Mouse (Mus musculus) kidney, embryonic 16.5 days (tissue): ENCODE results near the gene Smarca4. TPM values are rescaled to one million over a fixed set of nuclear protein-coding genes. Genes with fewer than 3 reads are reported as not detected.

Source experiments
- ATAC-seq: fragments of 200-750 bp; cut with Nextera tagmentation; 2 replicates; pipeline ENCODE4 v1.8.0; 2017; ENCODE audit warnings: moderate TSS enrichment; ENCODE audit not compliant: low FRiP score, low TSS enrichment
- H3K27ac ChIP-seq: fragments of 300-500 bp; sonication (generic); 2 replicates; pipeline ENCODE4 v1.5.1; 2014; ENCODE audit warnings: low read length
- H3K27me3 ChIP-seq: fragments of 300-500 bp; sonication (generic); 2 replicates; pipeline ENCODE4 v1.6.1; 2014; ENCODE audit warnings: low read length, control low read depth, mixed read lengths; ENCODE audit not compliant: insufficient read depth
- H3K36me3 ChIP-seq: fragments of 300-500 bp; sonication (generic); 2 replicates; pipeline ENCODE4 v1.6.1; 2014; ENCODE audit warnings: low read length, control low read depth, mixed read lengths; ENCODE audit not compliant: insufficient read depth
- H3K4me1 ChIP-seq: fragments of 300-500 bp; sonication (generic); 2 replicates; pipeline ENCODE4 v1.6.1; 2014; ENCODE audit warnings: low read length, control low read depth, mixed read lengths; ENCODE audit not compliant: insufficient read depth
- H3K4me2 ChIP-seq: fragments of 300-500 bp; sonication (generic); replicated peaks from 2 replicates; pipeline ENCODE4 v1.6.1; 2014; ENCODE audit warnings: low read depth, low read length
- H3K4me3 ChIP-seq: fragments of 300-500 bp; sonication (generic); 2 replicates; pipeline ENCODE4 v1.5.1; 2014; ENCODE audit warnings: mild to moderate bottlenecking, low read length
- H3K9ac ChIP-seq: fragments of 300-500 bp; sonication (generic); replicated peaks from 2 replicates; pipeline ENCODE4 v1.6.1; 2014; ENCODE audit warnings: low read length
- H3K9me3 ChIP-seq: fragments of 300-500 bp; sonication (generic); 2 replicates; pipeline ENCODE4 v1.6.1; 2016; ENCODE audit warnings: low read length, control low read depth
- WGBS: fragments of 180-500 bp; shearing (Covaris S2); extraction: QIAGEN DNeasy Blood & Tissue Kit; methylation state at CpG from one replicate; pipeline ENCODE4 v1.1.7; 2014; 5-methylcytosine and 5-hydroxymethylcytosine counted together
- polyA plus RNA-seq: library from polyadenylated mRNA; unstranded; fragments of >200 nt; fragmentation: Nextera tagmentation; extraction: Ambion mirVana; gene quantifications from 2 replicates; pipeline ENCODE4 v1.2.1, GENCODE M21; 2015

The Smarca4 gene
- polyA plus RNA-seq, 1 experiment from 2014 or later: 91.2 TPM

DNA sequence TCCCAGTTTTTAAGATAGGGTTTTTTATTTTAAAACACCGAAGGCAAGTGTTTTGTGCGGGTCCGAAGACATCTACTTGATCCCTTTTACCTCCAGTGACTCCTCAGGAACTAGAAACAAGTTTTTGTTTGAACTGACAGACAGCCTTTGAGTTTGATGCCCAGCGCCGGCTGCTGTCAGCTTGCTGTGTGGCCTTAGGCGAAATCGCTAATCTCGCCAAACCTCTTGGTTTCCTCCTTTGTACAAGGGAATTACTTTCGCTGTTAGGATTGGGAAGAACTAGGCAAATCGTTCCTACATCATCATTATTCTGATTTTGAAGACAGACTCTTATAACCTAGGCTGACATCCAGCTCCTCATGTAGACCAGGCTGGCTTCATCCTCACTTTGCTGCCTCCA, 1.1 kb downstream of the Smarca4 start:
- peaks cover 14% of the 10 kb centered on the region for H3K4me1 ChIP-seq
- WGBS: 5% methylated on average over 10 of the region's 10 CpGs
- H3K4me3 ChIP-seq: peak overlapping the region; percentile 90
- peak overlapping the region; percentile 98 for H3K27ac ChIP-seq
- no peak for ATAC-seq
- H3K4me2 ChIP-seq: peak overlapping the region; percentile 67
- peak overlapping the region; percentile 95 for H3K9ac ChIP-seq
- H3K27me3 ChIP-seq: no peaks in the 10 kb centered on the region
- H3K36me3 ChIP-seq: no peaks in the 10 kb centered on the region
- no peaks in the 10 kb centered on the region for H3K9me3 ChIP-seq

- 85% methylated on average over 4 of the region's 4 CpGs for WGBS
- no peaks in the 10 kb centered on the region for H3K9me3 ChIP-seq
- no peak for ATAC-seq
- H3K36me3 ChIP-seq: no peaks in the 10 kb centered on the region
- no peak overlapping the region for H3K9ac ChIP-seq
- H3K27me3 ChIP-seq: no peaks in the 10 kb centered on the region
- no peak overlapping the region for H3K4me3 ChIP-seq
- H3K4me2 ChIP-seq: no peak overlapping the region
- H3K4me1 ChIP-seq: peaks cover 15% of the 10 kb centered on the region
- no peak overlapping the region for H3K27ac ChIP-seq
Measured at GRCm38 (mm10) chr9:21620229-21620628, 4.3 kb downstream of the Smarca4 start.

- H3K27me3 ChIP-seq: no peaks in the 10 kb centered on the region
- H3K9ac ChIP-seq: no peak overlapping the region
- peaks cover 15% of the 10 kb centered on the region for H3K4me1 ChIP-seq
- ATAC-seq: no peak
- H3K4me3 ChIP-seq: no peak overlapping the region
- H3K27ac ChIP-seq: no peak overlapping the region
- no peaks in the 10 kb centered on the region for H3K9me3 ChIP-seq
- 97% methylated on average over 1 of the region's 1 CpGs for WGBS
- H3K36me3 ChIP-seq: no peaks in the 10 kb centered on the region
- H3K4me2 ChIP-seq: no peak overlapping the region
Measured at GRCm38 (mm10) chr9:21622676-21623075, 6.7 kb downstream of the Smarca4 start.

GRCm38 (mm10) chr9:21625342-21626339, 9.7 kb downstream of the Smarca4 start:
- Histone ChIP-seq H3K9ac (no peak overlapping the region), H3K4me2 (no peak overlapping the region), H3K27ac (no peak overlapping the region), H3K9me3 (no peaks in the 10 kb centered on the region), H3K27me3 (no peaks in the 10 kb centered on the region), H3K4me3 (no peak overlapping the region), H3K4me1 (0 out of 2 replicates have a peak, but pooled peaks cover 5% of the 10 kb centered on the region), H3K36me3 (no peaks in the 10 kb centered on the region)
- 83% methylated on average over 9 of the region's 10 CpGs for WGBS
- ATAC-seq: peak; percentile 39; the same call in 1 of the 2 replicates

- no peaks in the 10 kb centered on the region for H3K9me3 ChIP-seq
- no peak overlapping the region for H3K9ac ChIP-seq
- no peaks in the 10 kb centered on the region for H3K36me3 ChIP-seq
- no peak for ATAC-seq
- no peak overlapping the region for H3K4me3 ChIP-seq
- 0 out of 2 replicates have a peak, but pooled peaks cover 5% of the 10 kb centered on the region for H3K4me1 ChIP-seq
- H3K27me3 ChIP-seq: no peaks in the 10 kb centered on the region
- no peak overlapping the region for H3K4me2 ChIP-seq
- H3K27ac ChIP-seq: no peak overlapping the region
Measured at GRCm38 (mm10) chr9:21626571-21626970, 10.6 kb downstream of the Smarca4 start.

DNA sequence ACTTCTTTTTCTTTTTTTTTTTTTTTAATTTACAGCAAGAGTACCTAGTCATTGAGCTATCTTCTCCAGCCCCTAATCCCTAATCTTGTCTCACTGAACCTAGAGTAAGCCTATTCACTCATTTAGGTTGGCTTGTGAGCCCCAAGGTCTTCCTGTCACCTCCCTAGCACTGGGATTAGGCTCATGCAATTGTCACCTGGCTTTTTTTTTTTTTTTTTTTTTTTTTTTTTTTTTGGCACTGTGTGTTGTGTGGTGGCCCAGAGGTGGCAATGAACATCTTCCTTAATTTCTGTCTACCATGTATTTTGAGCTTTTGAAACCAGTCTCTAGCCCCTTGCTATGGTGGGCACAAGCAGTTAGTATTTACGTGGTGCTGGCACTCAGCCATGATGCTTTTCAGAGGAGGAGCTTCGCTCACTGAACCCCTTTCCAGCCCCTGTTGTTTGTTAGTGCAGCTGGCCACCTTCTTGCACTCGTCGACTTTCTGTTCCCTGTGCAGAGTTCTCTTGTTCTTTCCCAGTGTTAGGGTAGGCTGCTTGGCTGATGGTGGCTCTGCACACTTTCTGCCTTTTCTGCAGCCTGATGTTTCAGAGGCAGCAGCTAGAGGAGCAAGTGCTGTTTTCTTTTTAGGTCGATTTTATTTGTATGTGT, 11.3 kb downstream of the Smarca4 start:
- WGBS: 61% methylated on average over 5 of the region's 5 CpGs
- no peak overlapping the region for H3K27ac ChIP-seq
- H3K4me1 ChIP-seq: 0 out of 2 replicates have a peak, but pooled peaks cover 5% of the 10 kb centered on the region

GRCm38 (mm10) chr9:21630673-21631072, 14.7 kb downstream of the Smarca4 start:
- H3K9ac ChIP-seq: no peak overlapping the region
- 65% methylated on average over 3 of the region's 3 CpGs for WGBS
- no peaks in the 10 kb centered on the region for H3K4me1 ChIP-seq
- H3K4me2 ChIP-seq: no peak overlapping the region
- no peak for ATAC-seq
- no peak overlapping the region for H3K27ac ChIP-seq
- H3K36me3 ChIP-seq: peaks cover 28% of the 10 kb centered on the region
- H3K9me3 ChIP-seq: no peaks in the 10 kb centered on the region
- H3K27me3 ChIP-seq: no peaks in the 10 kb centered on the region
- H3K4me3 ChIP-seq: no peak overlapping the region

More for the DNA sequence above, 11.3 kb downstream of the Smarca4 start:
- H3K4me2 ChIP-seq: no peak overlapping the region
- H3K36me3 ChIP-seq: no peaks in the 10 kb centered on the region
- ATAC-seq: no peak
- H3K9me3 ChIP-seq: no peaks in the 10 kb centered on the region
- H3K27me3 ChIP-seq: no peaks in the 10 kb centered on the region
- H3K9ac ChIP-seq: no peak overlapping the region
- no peak overlapping the region for H3K4me3 ChIP-seq

DNA sequence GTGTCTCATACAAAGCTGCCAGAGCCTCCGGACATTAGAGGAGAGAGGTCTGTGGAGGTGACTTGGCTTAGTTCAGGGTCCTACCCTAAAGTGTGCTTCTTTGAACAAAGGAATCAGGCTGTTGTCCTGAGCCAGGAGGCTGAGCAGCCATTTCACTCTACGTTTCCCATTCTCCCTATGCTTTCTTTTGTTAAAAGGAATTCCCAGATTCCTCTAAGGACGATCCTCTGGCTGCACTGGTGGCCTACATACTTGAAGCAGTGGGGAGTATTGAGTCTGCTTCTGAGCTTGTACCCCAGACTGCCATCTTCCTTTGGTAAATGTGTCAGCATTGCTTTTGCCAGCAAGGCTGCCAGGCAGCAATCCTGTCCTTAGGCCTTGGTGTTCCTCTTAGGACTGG, 17.1 kb downstream of the Smarca4 start:
- Histone ChIP-seq H3K27me3 (no peaks in the 10 kb centered on the region), H3K9ac (no peak overlapping the region), H3K9me3 (no peaks in the 10 kb centered on the region), H3K4me1 (no peaks in the 10 kb centered on the region), H3K27ac (no peak overlapping the region), H3K4me3 (no peak overlapping the region), H3K36me3 (peaks cover 53% of the 10 kb centered on the region), H3K4me2 (no peak overlapping the region)
- ATAC-seq: no peak
- whole genome bisulfite sequencing: 90% methylated on average over 3 of the region's 3 CpGs

DNA sequence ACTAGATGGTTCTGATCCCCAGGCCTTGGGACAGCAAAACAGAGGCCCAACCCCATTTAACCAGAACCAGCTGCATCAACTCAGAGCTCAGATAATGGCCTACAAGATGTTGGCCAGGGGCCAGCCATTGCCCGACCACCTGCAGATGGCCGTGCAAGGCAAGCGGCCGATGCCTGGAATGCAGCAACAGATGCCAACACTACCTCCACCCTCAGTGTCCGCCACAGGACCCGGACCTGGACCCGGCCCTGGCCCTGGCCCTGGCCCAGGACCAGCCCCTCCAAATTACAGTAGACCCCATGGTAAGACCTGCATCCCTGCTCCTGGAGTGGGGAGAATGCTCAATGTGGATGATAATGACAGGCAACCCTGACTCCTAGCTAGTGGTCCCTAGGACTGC, 19.7 kb downstream of the Smarca4 start:
- Histone ChIP-seq H3K27ac (no peak overlapping the region), H3K4me3 (no peak overlapping the region), H3K27me3 (no peaks in the 10 kb centered on the region), H3K9ac (no peak overlapping the region), H3K36me3 (peaks cover 78% of the 10 kb centered on the region), H3K4me1 (no peaks in the 10 kb centered on the region), H3K9me3 (no peaks in the 10 kb centered on the region), H3K4me2 (no peak overlapping the region)
- ATAC-seq: no peak
- WGBS: 70% methylated on average over 7 of the region's 7 CpGs

- Histone ChIP-seq H3K4me2 (no peak overlapping the region), H3K27me3 (no peaks in the 10 kb centered on the region), H3K27ac (no peak overlapping the region), H3K9ac (no peak overlapping the region), H3K9me3 (no peaks in the 10 kb centered on the region), H3K4me3 (no peak overlapping the region), H3K36me3 (peaks cover 99% of the 10 kb centered on the region), H3K4me1 (no peaks in the 10 kb centered on the region)
- ATAC-seq: no peak
- 94% methylated on average over 11 of the region's 11 CpGs for WGBS
Measured at GRCm38 (mm10) chr9:21639031-21639430, 23.1 kb downstream of the Smarca4 start.
